10 mouse cellular contexts compared by ENCODE assay signal in genomic region chr3:94659142-94659748, GRCm38 (mm10). TPM values are rescaled to one million over a fixed set of nuclear protein-coding genes. Genes with fewer than 3 reads are reported as not detected.
A peak's percentile ranks its signal among the peaks of the same experiment; 100 is the strongest.
DNase-seq lines count a peak whose midpoint lies in the region; ATAC-seq and TF ChIP-seq lines count a peak whose summit lies in the region.
"Not testable (repeated sequence)": the region's sequence is repeated elsewhere in the genome, so short reads cannot be mapped to it uniquely, and the experiment has no call there.
"Had no signal": no experiment of that assay in that cellular context is flagged by ENCODE, and none has a peak within 500 bp of the region (broad histone marks: within the 10 kb centered on the region; RNA-seq: fewer than 3 reads in every experiment).

No protein-coding gene starts in this region.

- H3K27me3 ChIP-seq in forebrain, embryonic 16.5 days (replicated peaks; ENCODE audit: control insufficient read depth, insufficient read depth, low read length); lung, embryonic 14.5 days (ENCODE audit: insufficient read depth, low read length); neural tube, embryonic 12.5 days (replicated peaks): not testable (repeated sequence)
- H3K27me3 ChIP-seq in hindbrain, embryonic 13.5 days, result peaks cover 25% of the 10 kb centered on the region

- H3K27ac ChIP-seq in forebrain, embryonic 16.5 days (ENCODE audit: low read length); hindbrain, embryonic 13.5 days; neural tube, embryonic 12.5 days: not testable (repeated sequence)
- peak overlapping the region; percentile 13; the same call in 1 of the 2 replicates for H3K27ac ChIP-seq in lung, embryonic 14.5 days (ENCODE audit: low read depth)

- not testable (repeated sequence) for H3K4me1 ChIP-seq in forebrain, embryonic 16.5 days (replicated peaks; ENCODE audit: control insufficient read depth, insufficient read depth, low read length); hindbrain, embryonic 13.5 days (replicated peaks); lung, embryonic 14.5 days (ENCODE audit: insufficient read depth); neural tube, embryonic 12.5 days

- 29% methylated on average over 8 of the region's 10 CpGs for WGBS in forebrain, embryonic 16.5 days
- WGBS in hindbrain, embryonic 13.5 days, result 30% methylated on average over 8 of the region's 10 CpGs
- WGBS in lung, embryonic 14.5 days, result 27% methylated on average over 7 of the region's 10 CpGs
- 32% methylated on average over 8 of the region's 10 CpGs for WGBS in neural tube, embryonic 12.5 days

- not testable (repeated sequence) for TF ChIP-seq CTCF in lung, embryonic 14.5 days (IDR thresholded peaks at IDR 0.05; ENCODE audit: low read depth)

- ATAC-seq in common myeloid progenitor, adult 5-6 weeks (replicated peaks; ENCODE audit: low read depth, poor library complexity, severe bottlenecking), result peak; percentile 50
- peak; percentile 66 for ATAC-seq in forebrain, embryonic 16.5 days
- ATAC-seq in hindbrain, embryonic 13.5 days (ENCODE audit: low FRiP score), result peak; percentile 76
- ATAC-seq in lung, embryonic 14.5 days (ENCODE audit: insufficient read depth), result peak; percentile 80
- peak; percentile 63 for ATAC-seq in neural tube, embryonic 12.5 days (ENCODE audit: low FRiP score, low read depth)

- not testable (repeated sequence) for H3K9me3 ChIP-seq in forebrain, embryonic 16.5 days (ENCODE audit: control insufficient read depth, low read length); hindbrain, embryonic 13.5 days; lung, embryonic 14.5 days (ENCODE audit: low read depth, low read length); neural tube, embryonic 12.5 days

- peak; percentile 63 for DNase-seq in 3134 (ENCODE audit: extremely low read depth, insufficient read length, low spot score)
- peak; percentile 24 to 63 for DNase-seq in adrenal gland, adult (ENCODE audit: inconsistent age in 2 of 2, low spot score in 1 of 2)
- DNase-seq in kidney, postnatal 10 days, result peak; percentile 45
- peak; percentile 46 for DNase-seq in lung, embryonic 14.5 days

- not testable (repeated sequence) for H3K9ac ChIP-seq in forebrain, embryonic 16.5 days (replicated peaks; ENCODE audit: low read depth, low read length); hindbrain, embryonic 13.5 days; lung, embryonic 14.5 days; neural tube, embryonic 12.5 days

- H3K4me3 ChIP-seq in forebrain, embryonic 16.5 days (replicated peaks; ENCODE audit: low read length), result peak overlapping the region; percentile 23
- peak overlapping the region; percentile 15; the same call in 1 of the 2 replicates for H3K4me3 ChIP-seq in hindbrain, embryonic 13.5 days
- H3K4me3 ChIP-seq in lung, embryonic 14.5 days (ENCODE audit: low read depth, low read length); neural tube, embryonic 12.5 days: not testable (repeated sequence)

- H3K36me3 ChIP-seq in forebrain, embryonic 16.5 days (ENCODE audit: control insufficient read depth, insufficient read depth); hindbrain, embryonic 13.5 days; lung, embryonic 14.5 days (ENCODE audit: insufficient read depth); neural tube, embryonic 12.5 days: not testable (repeated sequence)

- H3K4me2 ChIP-seq in forebrain, embryonic 16.5 days (ENCODE audit: low read length), result peak overlapping the region; percentile 41
- H3K4me2 ChIP-seq in hindbrain, embryonic 13.5 days, result peak overlapping the region; percentile 41
- peak overlapping the region; percentile 46 for H3K4me2 ChIP-seq in lung, embryonic 14.5 days
- peak overlapping the region; percentile 31; the same call in 1 of the 2 replicates for H3K4me2 ChIP-seq in neural tube, embryonic 12.5 days (replicated peaks)

RNA-seq across cellular contexts. Expression of gene Tuft1, which starts 0.6 kb away (rescaled TPM):
- total RNA-seq in common myeloid progenitor, adult 5-6 weeks (2017), result 5.6 and 5.7 TPM in 2 replicates
- polyA plus RNA-seq in forebrain, embryonic 16.5 days (2015; fragmentation: Nextera tagmentation; extraction: Ambion mirVana), result 4.5 and 5.6 TPM in 2 replicates
- polyA plus RNA-seq in hindbrain, embryonic 13.5 days (2015; fragmentation: Nextera tagmentation; extraction: Ambion mirVana), result 4.2 and 4.5 TPM in 2 replicates
- 8.2 and 8.8 TPM in 2 replicates for polyA plus RNA-seq in lung, embryonic 14.5 days (2014; fragmentation: Nextera tagmentation; extraction: Ambion mirVana)
- 2.9 and 3.5 TPM in 2 replicates for polyA plus RNA-seq in neural tube, embryonic 12.5 days (2016; fragmentation: Nextera tagmentation; extraction: Ambion mirVana)

RNA-seq across cellular contexts. Expression of gene Gm10972, which starts 16.3 kb away (rescaled TPM):
- total RNA-seq in common myeloid progenitor, adult 5-6 weeks (2017), result not detected in 2 replicates
- polyA plus RNA-seq in forebrain, embryonic 16.5 days (2015; fragmentation: Nextera tagmentation; extraction: Ambion mirVana), result not detected in 2 replicates
- not detected in 2 replicates for polyA plus RNA-seq in hindbrain, embryonic 13.5 days (2015; fragmentation: Nextera tagmentation; extraction: Ambion mirVana)
- not detected in 2 replicates for polyA plus RNA-seq in lung, embryonic 14.5 days (2014; fragmentation: Nextera tagmentation; extraction: Ambion mirVana)
- polyA plus RNA-seq in neural tube, embryonic 12.5 days (2016; fragmentation: Nextera tagmentation; extraction: Ambion mirVana), result not detected in 2 replicates
- total RNA-seq: gastrocnemius, postnatal 14 days; layer of hippocampus, postnatal 10 days had no signal

RNA-seq across cellular contexts. Expression of gene Selenbp2, which starts 34.1 kb away (rescaled TPM):
- 0.05 TPM in 1 of 2 replicates, not detected in the other for total RNA-seq in common myeloid progenitor, adult 5-6 weeks (2017)
- polyA plus RNA-seq in forebrain, embryonic 16.5 days (2015; fragmentation: Nextera tagmentation; extraction: Ambion mirVana), result not detected in 2 replicates
- polyA plus RNA-seq in hindbrain, embryonic 13.5 days (2015; fragmentation: Nextera tagmentation; extraction: Ambion mirVana), result 0.52 TPM in 1 of 2 replicates, not detected in the other
- polyA plus RNA-seq in lung, embryonic 14.5 days (2014; fragmentation: Nextera tagmentation; extraction: Ambion mirVana), result 4.2 and 4.9 TPM in 2 replicates
- not detected in 2 replicates for polyA plus RNA-seq in neural tube, embryonic 12.5 days (2016; fragmentation: Nextera tagmentation; extraction: Ambion mirVana)
- total RNA-seq: layer of hippocampus, postnatal 10 days had no signal
